Mouse (Mus musculus): Measurements from ENCODE around the gene Ccn6. TPM values are rescaled to one million over a fixed set of nuclear protein-coding genes. Genes with fewer than 3 reads are reported as not detected.

Gene Ccn6
- polyA plus RNA-seq, 1 experiment = not detected

GRCm38 (mm10) chr10:39176981-39177380 is 13.4 kb upstream of the Ccn6 start:
- Histone ChIP-seq H3K27me3 (replicated peaks) (peaks cover 21% of the 10 kb centered on the region), H3K9me3 (peaks cover 19% of the 10 kb centered on the region), H3K36me3 (replicated peaks; ENCODE audit: low read length) (no peaks in the 10 kb centered on the region), H3K4me1 (peaks cover 25% of the 10 kb centered on the region), H3K4me3 (replicated peaks) (no peak overlapping the region)
- TF ChIP-seq GATA1 (IDR thresholded peaks at IDR 0.05; ENCODE audit: borderline replicate concordance, low read length) = no peak
- TF ChIP-seq FLI1 (IDR thresholded peaks at IDR 0.05; ENCODE audit: low read length) = no peak

DNA sequence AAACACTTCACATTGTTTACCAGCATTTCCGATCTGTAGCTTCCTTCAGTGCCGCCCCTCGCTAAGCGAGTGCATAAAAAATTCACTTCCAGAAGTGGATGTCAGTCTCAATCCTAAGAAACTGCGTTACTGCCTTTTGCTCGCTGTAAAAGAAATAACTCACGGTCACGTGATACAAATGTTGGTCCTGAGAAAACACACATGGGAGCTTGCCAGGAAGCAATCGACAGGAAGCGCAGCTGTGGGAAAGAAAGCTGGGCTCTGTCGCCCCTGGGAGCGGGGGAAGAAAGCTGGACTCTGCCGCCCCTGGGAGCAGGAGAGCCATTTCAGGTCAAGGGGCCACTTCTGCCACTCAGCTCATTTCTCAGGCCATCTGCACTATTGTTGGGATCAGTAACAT is 9.5 kb upstream of the Ccn6 start:
- H3K4me3 ChIP-seq (replicated peaks) = no peak overlapping the region
- H3K36me3 ChIP-seq (replicated peaks; ENCODE audit: low read length) = no peaks in the 10 kb centered on the region
- H3K4me1 ChIP-seq = peaks cover 50% of the 10 kb centered on the region
- H3K27me3 ChIP-seq (replicated peaks) = peaks cover 28% of the 10 kb centered on the region
- TF ChIP-seq FLI1 (IDR thresholded peaks at IDR 0.05; ENCODE audit: low read length) (no peak), GATA1 (IDR thresholded peaks at IDR 0.05; ENCODE audit: borderline replicate concordance, low read length) (no peak)
- peaks cover 11% of the 10 kb centered on the region for H3K9me3 ChIP-seq

- Histone ChIP-seq H3K9me3 (peaks cover 6% of the 10 kb centered on the region), H3K36me3 (replicated peaks; ENCODE audit: low read length) (no peaks in the 10 kb centered on the region), H3K4me1 (peaks cover 50% of the 10 kb centered on the region), H3K27me3 (replicated peaks) (peaks cover 30% of the 10 kb centered on the region), H3K4me3 (replicated peaks) (no peak overlapping the region)
- TF ChIP-seq GATA1 (IDR thresholded peaks at IDR 0.05; ENCODE audit: borderline replicate concordance, low read length) = no peak
Observed at GRCm38 (mm10) chr10:39172540-39172931, 8.9 kb upstream of the Ccn6 start.

DNA sequence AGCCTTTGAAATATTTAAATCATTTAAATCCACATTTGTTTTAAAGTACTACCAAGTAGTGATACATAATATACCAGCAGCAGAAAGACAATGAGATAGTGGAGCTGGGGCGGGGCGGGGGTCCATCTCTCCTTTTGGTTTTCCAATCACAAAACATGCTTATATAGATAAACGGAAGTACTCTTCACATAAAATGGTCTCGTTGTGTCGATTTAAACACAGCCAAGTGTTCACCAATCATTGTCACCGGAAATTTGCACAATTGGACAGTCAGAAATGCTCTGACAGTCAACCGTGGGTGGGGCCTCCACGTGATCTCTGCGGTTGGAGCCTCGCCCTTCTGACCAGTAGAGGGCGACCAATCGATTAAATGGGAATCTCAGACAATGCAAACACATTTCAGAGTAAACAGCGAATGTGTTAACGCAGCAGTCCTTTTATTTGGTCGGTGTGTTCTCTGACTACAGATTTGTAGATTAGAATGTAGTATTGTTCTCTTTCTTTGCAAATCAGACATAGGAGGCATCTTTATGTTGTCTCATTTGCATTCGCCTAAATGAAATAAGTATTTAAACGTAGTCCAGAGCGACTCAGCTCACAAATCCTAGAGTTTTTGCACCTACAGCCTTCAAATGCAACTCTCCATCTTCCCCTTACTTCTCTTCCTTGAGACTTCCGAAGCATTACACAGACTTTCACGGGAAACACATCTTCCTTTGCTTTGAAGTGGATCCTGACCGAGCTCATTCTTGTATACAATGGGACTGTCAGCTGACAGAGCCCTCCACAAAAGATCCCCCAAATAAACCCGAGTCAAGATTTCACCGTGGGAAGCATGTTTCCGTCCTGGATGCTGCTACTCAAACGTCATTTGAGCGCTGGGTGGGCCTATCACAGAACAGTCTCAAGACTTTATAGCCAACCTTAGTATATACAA is 8.3 kb upstream of the Ccn6 start:
- Histone ChIP-seq H3K4me3 (replicated peaks) (peak overlapping the region; percentile 92), H3K27me3 (replicated peaks) (peaks cover 37% of the 10 kb centered on the region), H3K9me3 (peaks cover 4% of the 10 kb centered on the region; the same call in 1 of the 2 replicates), H3K36me3 (replicated peaks; ENCODE audit: low read length) (no peaks in the 10 kb centered on the region), H3K4me1 (peaks cover 50% of the 10 kb centered on the region)
- TF ChIP-seq GATA1 (IDR thresholded peaks at IDR 0.05; ENCODE audit: borderline replicate concordance, low read length) (no peak), FLI1 (IDR thresholded peaks at IDR 0.05; ENCODE audit: low read length) (no peak)

DNA sequence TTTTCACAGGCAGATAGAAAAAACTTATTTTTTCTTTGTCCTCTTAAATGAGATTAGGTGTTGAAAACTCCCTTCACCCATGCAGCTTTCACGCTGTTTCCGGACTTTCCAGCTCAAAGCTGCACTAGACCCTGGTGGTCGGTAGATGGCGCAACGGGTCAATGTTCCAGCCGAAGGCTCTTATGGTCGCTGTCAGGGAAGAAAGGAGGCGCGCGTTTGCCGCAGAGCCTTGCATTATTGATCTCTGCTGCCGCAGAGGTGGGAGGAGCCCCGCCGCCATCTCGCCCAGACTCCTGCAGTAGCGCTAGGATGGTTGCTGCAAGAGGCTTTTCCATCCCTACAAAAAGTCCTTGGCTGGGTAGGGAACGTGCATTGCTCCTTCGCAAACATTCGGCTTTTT is 7.5 kb upstream of the Ccn6 start:
- H3K4me1 ChIP-seq = peaks cover 47% of the 10 kb centered on the region
- H3K4me3 ChIP-seq (replicated peaks) = peak overlapping the region; percentile 92
- H3K27me3 ChIP-seq (replicated peaks) = peaks cover 40% of the 10 kb centered on the region
- H3K9me3 ChIP-seq = no peaks in the 10 kb centered on the region
- no peaks in the 10 kb centered on the region for H3K36me3 ChIP-seq (replicated peaks; ENCODE audit: low read length)
- TF ChIP-seq GATA1 (IDR thresholded peaks at IDR 0.05; ENCODE audit: borderline replicate concordance, low read length) (no peak), FLI1 (IDR thresholded peaks at IDR 0.05; ENCODE audit: low read length) (no peak)

DNA sequence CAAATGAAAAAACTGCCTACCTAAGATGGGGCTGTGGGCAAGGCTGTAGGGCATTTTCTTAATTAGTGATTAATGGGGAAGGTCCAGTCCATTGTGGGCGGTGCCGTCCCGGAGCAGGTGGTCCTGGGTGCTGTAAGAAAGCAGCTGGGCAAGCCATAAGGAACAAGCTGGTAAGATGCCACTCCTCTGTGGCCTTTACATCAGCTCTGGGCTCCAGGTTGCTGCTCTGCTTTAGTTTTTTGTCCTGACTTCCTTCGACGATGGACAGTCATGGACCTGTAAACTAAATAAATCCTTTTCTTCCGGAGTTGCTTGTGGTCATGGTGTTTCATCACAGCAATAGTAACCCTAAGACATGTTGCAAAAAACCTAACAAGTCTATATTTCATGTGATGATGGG is 7.1 kb upstream of the Ccn6 start:
- no peaks in the 10 kb centered on the region for H3K36me3 ChIP-seq (replicated peaks; ENCODE audit: low read length)
- peaks cover 42% of the 10 kb centered on the region for H3K27me3 ChIP-seq (replicated peaks)
- peaks cover 50% of the 10 kb centered on the region for H3K4me1 ChIP-seq
- H3K4me3 ChIP-seq (replicated peaks) = peak overlapping the region; percentile 92
- no peaks in the 10 kb centered on the region for H3K9me3 ChIP-seq
- TF ChIP-seq FLI1 (IDR thresholded peaks at IDR 0.05; ENCODE audit: low read length) (no peak), GATA1 (IDR thresholded peaks at IDR 0.05; ENCODE audit: borderline replicate concordance, low read length) (no peak)

- no peaks in the 10 kb centered on the region for H3K36me3 ChIP-seq (replicated peaks; ENCODE audit: low read length)
- H3K4me1 ChIP-seq = peaks cover 52% of the 10 kb centered on the region
- H3K27me3 ChIP-seq (replicated peaks) = peaks cover 45% of the 10 kb centered on the region
- H3K4me3 ChIP-seq (replicated peaks) = no peak overlapping the region
- H3K9me3 ChIP-seq = no peaks in the 10 kb centered on the region
- TF ChIP-seq FLI1 (IDR thresholded peaks at IDR 0.05; ENCODE audit: low read length) (no peak), GATA1 (IDR thresholded peaks at IDR 0.05; ENCODE audit: borderline replicate concordance, low read length) (no peak)
Observed at GRCm38 (mm10) chr10:39170181-39170580, 6.6 kb upstream of the Ccn6 start.

DNA sequence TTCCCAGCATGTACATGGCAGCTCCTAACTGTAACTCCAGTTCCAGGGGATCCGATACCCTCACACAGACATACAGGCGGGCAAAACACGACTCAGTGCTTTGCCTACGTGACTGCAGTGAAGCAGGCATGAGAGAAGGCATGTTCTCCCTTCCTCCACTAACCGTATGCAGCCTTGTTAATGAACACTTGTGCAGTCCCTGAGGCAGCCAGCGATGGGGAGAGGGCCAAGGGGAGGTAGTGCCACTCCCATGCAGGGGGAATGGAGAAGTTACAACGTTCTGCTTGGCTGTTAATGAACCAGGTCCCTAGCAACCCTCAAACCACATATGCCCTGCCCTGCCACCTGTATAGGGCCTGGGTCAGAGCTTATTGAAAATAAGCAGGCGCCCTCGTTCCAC is 6.0 kb upstream of the Ccn6 start:
- no peak for TF ChIP-seq GATA1 (IDR thresholded peaks at IDR 0.05; ENCODE audit: borderline replicate concordance, low read length)
- no peak for TF ChIP-seq FLI1 (IDR thresholded peaks at IDR 0.05; ENCODE audit: low read length)
- no peak overlapping the region for H3K4me3 ChIP-seq (replicated peaks)
- H3K4me1 ChIP-seq = peaks cover 48% of the 10 kb centered on the region
- no peaks in the 10 kb centered on the region for H3K36me3 ChIP-seq (replicated peaks; ENCODE audit: low read length)
- peaks cover 46% of the 10 kb centered on the region for H3K27me3 ChIP-seq (replicated peaks)
- H3K9me3 ChIP-seq = peaks cover 4% of the 10 kb centered on the region; the same call in 1 of the 2 replicates

GRCm38 (mm10) chr10:39167611-39168010 is 4.0 kb upstream of the Ccn6 start:
- TF ChIP-seq GATA1 (IDR thresholded peaks at IDR 0.05; ENCODE audit: borderline replicate concordance, low read length) (no peak), FLI1 (IDR thresholded peaks at IDR 0.05; ENCODE audit: low read length) (no peak)
- no peak overlapping the region for H3K4me3 ChIP-seq (replicated peaks)
- peaks cover 37% of the 10 kb centered on the region for H3K4me1 ChIP-seq
- no peaks in the 10 kb centered on the region for H3K36me3 ChIP-seq (replicated peaks; ENCODE audit: low read length)
- peaks cover 49% of the 10 kb centered on the region for H3K27me3 ChIP-seq (replicated peaks)
- peaks cover 7% of the 10 kb centered on the region; the same call in 1 of the 2 replicates for H3K9me3 ChIP-seq

- H3K36me3 ChIP-seq (replicated peaks; ENCODE audit: low read length) = no peaks in the 10 kb centered on the region
- H3K27me3 ChIP-seq (replicated peaks) = peaks cover 53% of the 10 kb centered on the region
- peaks cover 24% of the 10 kb centered on the region for H3K4me1 ChIP-seq
- peaks cover 7% of the 10 kb centered on the region; the same call in 1 of the 2 replicates for H3K9me3 ChIP-seq
- TF ChIP-seq GATA1 (IDR thresholded peaks at IDR 0.05; ENCODE audit: borderline replicate concordance, low read length) (no peak), FLI1 (IDR thresholded peaks at IDR 0.05; ENCODE audit: low read length) (no peak)
- H3K4me3 ChIP-seq (replicated peaks) = no peak overlapping the region
Observed at GRCm38 (mm10) chr10:39165632-39166115, 2.1 kb upstream of the Ccn6 start.

All from megakaryocyte, embryonic 14.5 days (primary cell).